Comparison of ENCODE assay signal across 9 mouse cellular contexts in genomic region chr15:98990669-98991539, GRCm38 (mm10). TPM values are rescaled to one million over a fixed set of nuclear protein-coding genes. Genes with fewer than 3 reads are reported as not detected.
DNase-seq lines count a peak whose midpoint lies in the region; ATAC-seq and TF ChIP-seq lines count a peak whose summit lies in the region.
"Had no signal": no experiment of that assay in that cellular context is flagged by ENCODE, and none has a peak within 500 bp of the region (broad histone marks: within the 10 kb centered on the region; RNA-seq: fewer than 3 reads in every experiment).

No protein-coding gene starts in this region.

- H3K27me3 ChIP-seq in heart, embryonic 11.5 days (ENCODE audit: control insufficient read depth, insufficient read depth, low read length): no peaks in the 10 kb centered on the region
- H3K27me3 ChIP-seq in hindbrain, embryonic 10.5 days (ENCODE audit: insufficient read depth, poor library complexity, severe bottlenecking): no peaks in the 10 kb centered on the region
- no peaks in the 10 kb centered on the region for H3K27me3 ChIP-seq in neural tube, embryonic 12.5 days (replicated peaks)

- H3K4me2 ChIP-seq in heart, embryonic 11.5 days: peak overlapping the region; percentile 39
- H3K4me2 ChIP-seq in neural tube, embryonic 12.5 days (replicated peaks): peak overlapping the region; percentile 71

- DNase-seq in heart, postnatal 4 days: no peak
- DNase-seq in brain, embryonic 14.5 days (ENCODE audit: low read depth): peak; percentile 87
- peak; percentile 54 for DNase-seq in hindbrain, embryonic 10.5 days (ENCODE audit: low spot score)
- DNase-seq in spleen, adult 12 weeks (ENCODE audit: low spot score): no peak
- no peak for DNase-seq in layer of hippocampus, adult 18-20 months (ENCODE audit: low spot score in 2 of 2)
- DNase-seq in right cerebral cortex, postnatal 25 days: no peak

- H3K4me3 ChIP-seq in heart, embryonic 11.5 days (ENCODE audit: low read depth, low read length): no peak overlapping the region
- peak overlapping the region; percentile 53 for H3K4me3 ChIP-seq in hindbrain, embryonic 10.5 days
- H3K4me3 ChIP-seq in neural tube, embryonic 12.5 days: peak overlapping the region; percentile 16

- TF ChIP-seq POLR2A in brain, embryonic 14.5 days (IDR thresholded peaks at IDR 0.05; ENCODE audit: borderline replicate concordance, extremely low read depth, insufficient read depth, insufficient read length, poor library complexity, severe bottlenecking): no peak

- no peaks in the 10 kb centered on the region for H3K36me3 ChIP-seq in heart, embryonic 11.5 days (ENCODE audit: control insufficient read depth, insufficient read depth, low read length)
- H3K36me3 ChIP-seq in hindbrain, embryonic 10.5 days: peaks cover 12% of the 10 kb centered on the region
- H3K36me3 ChIP-seq in neural tube, embryonic 12.5 days: no peaks in the 10 kb centered on the region

- H3K27ac ChIP-seq in heart, embryonic 11.5 days (ENCODE audit: low read depth, low read length): peak overlapping the region; percentile 38
- peak overlapping the region; percentile 95 for H3K27ac ChIP-seq in hindbrain, embryonic 10.5 days
- H3K27ac ChIP-seq in neural tube, embryonic 12.5 days: peak overlapping the region; percentile 95

- WGBS in heart, embryonic 11.5 days (ENCODE audit: insufficient replicate concordance): 23% methylated on average over 15 of the region's 15 CpGs
- WGBS in hindbrain, embryonic 10.5 days: 13% methylated on average over 15 of the region's 15 CpGs
- WGBS in neural tube, embryonic 12.5 days: 15% methylated on average over 15 of the region's 15 CpGs

- ATAC-seq in heart, embryonic 11.5 days (replicated peaks; ENCODE audit: insufficient number of reproducible peaks, low FRiP score, low TSS enrichment): no peak
- ATAC-seq in neural tube, embryonic 12.5 days (ENCODE audit: low FRiP score, low read depth): no peak

- peak overlapping the region; percentile 60 for H3K9ac ChIP-seq in heart, embryonic 11.5 days (ENCODE audit: low read depth, low read length)
- peak overlapping the region; percentile 69 for H3K9ac ChIP-seq in neural tube, embryonic 12.5 days

- H3K9me3 ChIP-seq in heart, embryonic 11.5 days (replicated peaks; ENCODE audit: control insufficient read depth, low read length): no peaks in the 10 kb centered on the region
- H3K9me3 ChIP-seq in hindbrain, embryonic 10.5 days: no peaks in the 10 kb centered on the region
- H3K9me3 ChIP-seq in neural tube, embryonic 12.5 days: no peaks in the 10 kb centered on the region

- TF ChIP-seq CTCF in brain, embryonic 14.5 days (IDR thresholded peaks at IDR 0.05; ENCODE audit: borderline replicate concordance, extremely low read depth, insufficient read depth, insufficient read length): no peak

- H3K4me1 ChIP-seq in heart, embryonic 11.5 days (ENCODE audit: control insufficient read depth, insufficient read depth, low read length): peaks cover 53% of the 10 kb centered on the region
- H3K4me1 ChIP-seq in hindbrain, embryonic 10.5 days (replicated peaks): peaks cover 79% of the 10 kb centered on the region
- H3K4me1 ChIP-seq in neural tube, embryonic 12.5 days: peaks cover 65% of the 10 kb centered on the region

RNA-seq across cellular contexts. Expression of gene Tuba1a, which starts 37.4 kb away (rescaled TPM):
- polyA plus RNA-seq in heart, embryonic 11.5 days (2014; fragmentation: Nextera tagmentation; extraction: Ambion mirVana): 1,237 and 1,376 TPM in 2 replicates
- 100 to 1,000 TPM; 435 TPM for total RNA-seq in heart, postnatal 4 days (2021)
- 11,216 and 14,471 TPM in 2 replicates for polyA plus RNA-seq in brain, embryonic 14.5 days (2012; rRNA removed)
- polyA plus RNA-seq in hindbrain, embryonic 10.5 days (2016; fragmentation: Nextera tagmentation; extraction: Ambion mirVana): 4,838 and 8,764 TPM in 2 replicates
- polyA plus RNA-seq in neural tube, embryonic 12.5 days (2016; fragmentation: Nextera tagmentation; extraction: Ambion mirVana): 10,701 and 10,796 TPM in 2 replicates
- 100 to 1,000 TPM; 699 to 750 TPM for total RNA-seq in layer of hippocampus, adult 18-20 months (2021)

RNA-seq across cellular contexts. Expression of gene Gm49450, which starts 37.6 kb away (rescaled TPM):
- polyA plus RNA-seq in heart, embryonic 11.5 days (2014; fragmentation: Nextera tagmentation; extraction: Ambion mirVana): not detected in 2 replicates
- total RNA-seq in heart, postnatal 4 days (2021): not detected
- 136 and 183 TPM in 2 replicates for polyA plus RNA-seq in brain, embryonic 14.5 days (2012; rRNA removed)
- polyA plus RNA-seq in hindbrain, embryonic 10.5 days (2016; fragmentation: Nextera tagmentation; extraction: Ambion mirVana): not detected in 2 replicates
- not detected in 2 replicates for polyA plus RNA-seq in neural tube, embryonic 12.5 days (2016; fragmentation: Nextera tagmentation; extraction: Ambion mirVana)
- not detected for total RNA-seq in layer of hippocampus, adult 18-20 months (2021)
- total RNA-seq: left cerebral cortex, postnatal 10 days had no signal

RNA-seq across cellular contexts. Expression of gene Tuba1c, which starts 38.8 kb away (rescaled TPM):
- 167 and 169 TPM in 2 replicates for polyA plus RNA-seq in heart, embryonic 11.5 days (2014; fragmentation: Nextera tagmentation; extraction: Ambion mirVana)
- 100 to 1,000 TPM; 200 to 203 TPM for total RNA-seq in heart, postnatal 4 days (2021)
- 62.6 and 100 TPM in 2 replicates for polyA plus RNA-seq in brain, embryonic 14.5 days (2012; rRNA removed)
- 111 and 135 TPM in 2 replicates for polyA plus RNA-seq in hindbrain, embryonic 10.5 days (2016; fragmentation: Nextera tagmentation; extraction: Ambion mirVana)
- 62.0 and 64.6 TPM in 2 replicates for polyA plus RNA-seq in neural tube, embryonic 12.5 days (2016; fragmentation: Nextera tagmentation; extraction: Ambion mirVana)
- total RNA-seq in layer of hippocampus, adult 18-20 months (2021): 10 to 100 TPM; 48.9 to 55.6 TPM

RNA-seq across cellular contexts. Expression of gene Tuba1b, which starts 56.5 kb away (rescaled TPM):
- 1,819 and 1,826 TPM in 2 replicates for polyA plus RNA-seq in heart, embryonic 11.5 days (2014; fragmentation: Nextera tagmentation; extraction: Ambion mirVana)
- total RNA-seq in heart, postnatal 4 days (2021): 100 to 1,000 TPM; 873 to 889 TPM
- 2,160 and 2,864 TPM in 2 replicates for polyA plus RNA-seq in brain, embryonic 14.5 days (2012; rRNA removed)
- polyA plus RNA-seq in hindbrain, embryonic 10.5 days (2016; fragmentation: Nextera tagmentation; extraction: Ambion mirVana): 2,254 and 2,463 TPM in 2 replicates
- 1,299 and 1,329 TPM in 2 replicates for polyA plus RNA-seq in neural tube, embryonic 12.5 days (2016; fragmentation: Nextera tagmentation; extraction: Ambion mirVana)
- total RNA-seq in layer of hippocampus, adult 18-20 months (2021): 100 to 1,000 TPM; 448 to 490 TPM

Comparison
In these comparisons a context has a peak if more than half of its experiments do, and no peak if none do; other contexts are left out.
1. H3K27ac ChIP-seq: peak in every context shown above with its lines; median percentile 95 in hindbrain, embryonic 10.5 days; 95 in neural tube, embryonic 12.5 days; 38 in heart, embryonic 11.5 days.
2. DNase-seq: peak in brain, embryonic 14.5 days (single experiment) and hindbrain, embryonic 10.5 days (single experiment); none in heart, postnatal 4 days (single experiment), spleen, adult 12 weeks (single experiment), layer of hippocampus, adult 18-20 months (0 of 2) and right cerebral cortex, postnatal 25 days (single experiment).
3. RNA of gene Gm49450, which starts 37.6 kb away (polyA plus RNA-seq): 136 to 183 TPM in brain, embryonic 14.5 days; not detected in heart, embryonic 11.5 days, not detected in hindbrain, embryonic 10.5 days and not detected in neural tube, embryonic 12.5 days; every median in the first group is over 100 times any median in the second.